Mouse (Mus musculus) heart, adult 2 months (tissue): ENCODE results near the gene Pomt1.

Source experiments
- CTCF ChIP-seq: fragments of 200-600 bp; IDR thresholded peaks from 2 replicates; pipeline ENCODE4 v1.8.1; 2022; ENCODE audit warnings: antibody characterized with exemption, mild to moderate bottlenecking, moderate library complexity
- EP300 ChIP-seq: fragments of 200-500 bp; IDR thresholded peaks from 2 replicates; pipeline ENCODE4 v1.6.1; 2011; ENCODE audit warnings: low read depth, low read length, control low read depth; ENCODE audit not compliant: insufficient read depth
- POLR2A ChIP-seq: fragments of 200-500 bp; IDR thresholded peaks from 2 replicates; pipeline ENCODE4 v1.6.1; 2011; ENCODE audit warnings: mild to moderate bottlenecking, low read depth, low read length, control low read depth; ENCODE audit not compliant: insufficient read depth

GRCm38 (mm10) chr2:32240591-32240990 lies 4.2 kb downstream of the Pomt1 start:
- TF ChIP-seq CTCF: no peak
- no peak for TF ChIP-seq POLR2A
- no peak for TF ChIP-seq EP300
